Mouse (Mus musculus): ENCODE measurements around the gene Maml1.

DNA sequence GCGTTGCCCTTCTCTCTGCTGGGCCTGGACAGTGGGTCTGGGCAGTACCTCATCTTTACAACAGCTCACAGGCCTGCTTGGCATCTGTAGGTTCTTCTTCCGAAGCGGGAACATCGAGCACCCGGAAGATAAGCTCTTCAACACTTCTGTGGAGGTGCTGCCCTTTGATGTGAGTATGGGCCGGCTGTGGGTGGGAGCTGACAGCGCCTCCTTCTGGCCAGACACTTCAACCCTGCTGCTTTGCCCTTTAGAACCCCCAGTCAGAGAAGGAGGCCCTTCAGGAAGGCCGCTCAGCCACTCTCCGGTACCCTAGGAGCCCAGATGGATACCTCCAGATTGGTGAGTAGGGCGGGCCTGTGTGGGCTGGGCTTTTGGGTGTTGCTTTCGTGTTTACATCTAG lies 58.1 kb downstream of the Maml1 start:
- no peak for TF ChIP-seq CTCF (IDR thresholded peaks at IDR 0.05; ENCODE audit: borderline replicate concordance, control insufficient read depth, extremely low read depth, insufficient read depth, low read length, poor library complexity)
- no peak for TF ChIP-seq POLR2A (IDR thresholded peaks at IDR 0.05; ENCODE audit: control insufficient read depth, extremely low read depth, insufficient read depth, low read length, poor library complexity)

Data from thymus, adult 2 months (tissue).